Mouse (Mus musculus): ENCODE measurements at regions not wholly inside any gene's neighbourhood (a gene's known extent, or its start where the extent isn't known, plus 50 kb on each side); places are given as distances from the start of the nearest gene placed in this dataset.

DNA sequence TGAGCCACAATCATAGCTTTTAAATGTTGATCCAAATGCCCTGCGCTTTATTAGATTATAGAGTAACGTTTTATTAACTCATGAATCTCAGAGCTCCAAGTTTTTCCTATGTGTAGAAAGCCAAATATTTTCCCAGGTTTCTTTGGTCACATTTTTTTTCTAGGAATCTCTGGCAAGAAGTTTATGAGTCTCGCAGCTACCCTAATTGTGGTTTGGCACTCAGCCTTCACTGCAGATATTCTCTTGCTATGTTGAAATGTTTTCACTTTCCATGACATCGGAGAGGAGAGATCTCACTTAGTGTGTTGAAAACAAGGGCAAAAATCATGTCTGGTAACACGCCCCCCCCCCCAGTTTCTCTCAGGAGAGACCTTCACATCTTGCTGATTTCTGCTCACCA lies 212.4 kb downstream of the Tmem26 start:
- Histone ChIP-seq H3K4me2 (replicated peaks; ENCODE audit: low read depth) (no peak overlapping the region), H3K9me3 (ENCODE audit: control insufficient read depth) (no peaks in the 10 kb centered on the region), H3K36me3 (ENCODE audit: control insufficient read depth, insufficient read depth) (no peaks in the 10 kb centered on the region), H3K27me3 (replicated peaks; ENCODE audit: control insufficient read depth, insufficient read depth, low read length) (no peaks in the 10 kb centered on the region), H3K4me3 (ENCODE audit: low read depth, low read length) (no peak overlapping the region), H3K4me1 (replicated peaks; ENCODE audit: control insufficient read depth, insufficient read depth, low read length) (no peaks in the 10 kb centered on the region), H3K27ac (ENCODE audit: low read depth, low read length) (no peak overlapping the region), H3K9ac (ENCODE audit: low read depth, low read length) (no peak overlapping the region)
- WGBS = 59% methylated on average over 5 of the region's 5 CpGs
- no peak for TF ChIP-seq CTCF (IDR thresholded peaks at IDR 0.05; ENCODE audit: low read depth)
- ATAC-seq = no peak

DNA sequence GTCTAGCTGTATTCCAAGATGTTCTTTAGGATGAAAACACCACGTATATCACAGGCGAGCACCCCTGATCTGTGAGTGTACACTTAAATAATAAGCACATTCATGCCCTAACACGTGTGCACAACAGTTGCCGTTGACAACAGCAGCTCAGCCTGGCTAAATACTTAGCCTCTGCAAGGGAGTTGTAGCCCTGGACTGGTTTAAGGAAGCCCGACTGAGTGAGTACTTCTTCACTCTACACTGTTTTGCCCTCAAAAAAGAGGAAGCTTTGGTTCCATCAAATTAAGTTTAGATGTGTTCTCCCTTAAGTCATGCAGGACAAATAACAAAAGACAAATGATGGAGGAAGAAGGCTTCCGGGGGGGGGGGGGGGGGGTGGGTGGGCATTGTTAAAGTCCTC lies 208.0 kb upstream of the Rhobtb1 start:
- H3K36me3 ChIP-seq (ENCODE audit: control insufficient read depth, insufficient read depth) = no peaks in the 10 kb centered on the region
- no peaks in the 10 kb centered on the region for H3K27me3 ChIP-seq (replicated peaks; ENCODE audit: control insufficient read depth, insufficient read depth, low read length)
- H3K4me2 ChIP-seq (replicated peaks; ENCODE audit: low read depth) = no peak overlapping the region
- H3K27ac ChIP-seq (ENCODE audit: low read depth, low read length) = no peak overlapping the region
- no peak for ATAC-seq
- H3K9ac ChIP-seq (ENCODE audit: low read depth, low read length) = no peak overlapping the region
- TF ChIP-seq CTCF (IDR thresholded peaks at IDR 0.05; ENCODE audit: low read depth) = no peak
- no peaks in the 10 kb centered on the region for H3K9me3 ChIP-seq (ENCODE audit: control insufficient read depth)
- WGBS = 81% methylated on average over 6 of the region's 6 CpGs
- H3K4me3 ChIP-seq (ENCODE audit: low read depth, low read length) = no peak overlapping the region
- no peaks in the 10 kb centered on the region for H3K4me1 ChIP-seq (replicated peaks; ENCODE audit: control insufficient read depth, insufficient read depth, low read length)

DNA sequence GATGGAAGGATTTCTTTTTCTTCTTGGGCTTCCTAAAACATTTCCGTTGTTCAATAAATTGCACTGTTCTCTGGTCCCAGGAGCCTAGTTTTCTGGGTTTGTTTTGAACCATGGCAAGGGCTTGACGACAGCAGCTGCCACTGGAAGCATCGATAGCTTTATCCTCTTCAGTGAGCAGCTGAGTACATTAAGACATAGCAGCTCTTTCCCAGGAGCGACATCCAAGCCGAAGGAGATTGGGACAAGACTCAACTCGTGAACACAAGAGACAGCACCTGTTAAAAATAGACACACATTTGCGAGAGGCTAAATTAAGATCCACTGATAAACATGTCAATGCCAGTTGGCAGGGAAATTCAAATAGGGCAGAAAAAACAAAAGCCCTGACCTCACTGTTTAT lies 194.7 kb upstream of the Rhobtb1 start:
- WGBS = 70% methylated on average over 7 of the region's 7 CpGs
- Histone ChIP-seq H3K4me3 (ENCODE audit: low read depth, low read length) (no peak overlapping the region), H3K9ac (ENCODE audit: low read depth, low read length) (no peak overlapping the region), H3K36me3 (ENCODE audit: control insufficient read depth, insufficient read depth) (no peaks in the 10 kb centered on the region), H3K9me3 (ENCODE audit: control insufficient read depth) (no peaks in the 10 kb centered on the region), H3K4me1 (replicated peaks; ENCODE audit: control insufficient read depth, insufficient read depth, low read length) (no peaks in the 10 kb centered on the region), H3K27ac (ENCODE audit: low read depth, low read length) (no peak overlapping the region), H3K27me3 (replicated peaks; ENCODE audit: control insufficient read depth, insufficient read depth, low read length) (no peaks in the 10 kb centered on the region), H3K4me2 (replicated peaks; ENCODE audit: low read depth) (no peak overlapping the region)
- no peak for ATAC-seq
- no peak for TF ChIP-seq CTCF (IDR thresholded peaks at IDR 0.05; ENCODE audit: low read depth)

DNA sequence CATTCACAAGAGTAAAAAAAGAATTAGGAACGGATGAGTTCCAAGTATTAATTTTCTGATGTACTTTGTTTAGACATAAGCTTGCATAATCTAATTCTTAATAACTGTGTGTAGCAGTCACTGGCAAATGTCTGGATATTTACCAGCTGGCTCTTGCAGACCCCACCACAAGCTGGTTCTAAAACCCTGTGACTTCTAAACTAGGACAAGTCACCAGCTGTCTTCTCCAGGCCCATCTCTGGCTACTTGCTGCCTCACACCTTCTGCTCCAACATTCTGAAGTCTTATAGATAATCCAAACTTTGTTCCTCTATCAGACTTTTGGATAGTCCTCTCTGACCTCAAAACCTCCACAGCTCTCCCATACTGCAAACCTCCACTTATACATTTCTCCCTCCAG lies 189.9 kb upstream of the Rhobtb1 start:
- TF ChIP-seq CTCF (IDR thresholded peaks at IDR 0.05; ENCODE audit: low read depth) = no peak

DNA sequence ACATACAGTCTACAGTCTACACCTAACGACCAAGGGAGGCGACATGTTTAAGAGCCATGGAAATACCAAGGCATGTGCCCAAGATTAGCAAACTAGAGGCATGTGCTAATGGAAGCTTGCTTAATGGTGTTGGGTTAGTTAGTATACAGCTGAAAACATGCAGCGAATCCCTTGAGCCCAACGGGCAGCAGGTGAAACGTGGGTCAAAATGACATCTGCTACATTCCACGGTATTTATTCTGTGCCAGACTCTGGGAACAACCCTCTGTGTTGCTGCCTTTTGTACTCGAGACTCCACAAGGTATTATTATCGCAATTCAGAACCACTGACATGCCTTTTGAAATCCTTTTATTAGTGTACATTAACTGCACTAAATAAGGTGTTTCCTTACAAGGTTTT lies 188.1 kb upstream of the Rhobtb1 start:
- 83% methylated on average over 8 of the region's 8 CpGs for WGBS
- H3K27ac ChIP-seq (ENCODE audit: low read depth, low read length) = no peak overlapping the region
- no peak overlapping the region for H3K4me2 ChIP-seq (replicated peaks; ENCODE audit: low read depth)
- no peaks in the 10 kb centered on the region for H3K9me3 ChIP-seq (ENCODE audit: control insufficient read depth)
- no peak overlapping the region for H3K4me3 ChIP-seq (ENCODE audit: low read depth, low read length)
- no peaks in the 10 kb centered on the region for H3K36me3 ChIP-seq (ENCODE audit: control insufficient read depth, insufficient read depth)
- ATAC-seq = no peak
- no peak for TF ChIP-seq CTCF (IDR thresholded peaks at IDR 0.05; ENCODE audit: low read depth)
- H3K9ac ChIP-seq (ENCODE audit: low read depth, low read length) = no peak overlapping the region
- H3K27me3 ChIP-seq (replicated peaks; ENCODE audit: control insufficient read depth, insufficient read depth, low read length) = no peaks in the 10 kb centered on the region
- no peaks in the 10 kb centered on the region for H3K4me1 ChIP-seq (replicated peaks; ENCODE audit: control insufficient read depth, insufficient read depth, low read length)

More for the DNA sequence above, 189.9 kb upstream of the Rhobtb1 start:
- H3K4me1 ChIP-seq (replicated peaks; ENCODE audit: control insufficient read depth, insufficient read depth, low read length) = no peaks in the 10 kb centered on the region
- ATAC-seq = no peak
- WGBS = 66% methylated on average over 1 of the region's 1 CpGs
- no peaks in the 10 kb centered on the region for H3K36me3 ChIP-seq (ENCODE audit: control insufficient read depth, insufficient read depth)
- no peak overlapping the region for H3K4me2 ChIP-seq (replicated peaks; ENCODE audit: low read depth)
- H3K9ac ChIP-seq (ENCODE audit: low read depth, low read length) = no peak overlapping the region
- no peaks in the 10 kb centered on the region for H3K9me3 ChIP-seq (ENCODE audit: control insufficient read depth)
- no peaks in the 10 kb centered on the region for H3K27me3 ChIP-seq (replicated peaks; ENCODE audit: control insufficient read depth, insufficient read depth, low read length)
- H3K27ac ChIP-seq (ENCODE audit: low read depth, low read length) = no peak overlapping the region
- no peak overlapping the region for H3K4me3 ChIP-seq (ENCODE audit: low read depth, low read length)

DNA sequence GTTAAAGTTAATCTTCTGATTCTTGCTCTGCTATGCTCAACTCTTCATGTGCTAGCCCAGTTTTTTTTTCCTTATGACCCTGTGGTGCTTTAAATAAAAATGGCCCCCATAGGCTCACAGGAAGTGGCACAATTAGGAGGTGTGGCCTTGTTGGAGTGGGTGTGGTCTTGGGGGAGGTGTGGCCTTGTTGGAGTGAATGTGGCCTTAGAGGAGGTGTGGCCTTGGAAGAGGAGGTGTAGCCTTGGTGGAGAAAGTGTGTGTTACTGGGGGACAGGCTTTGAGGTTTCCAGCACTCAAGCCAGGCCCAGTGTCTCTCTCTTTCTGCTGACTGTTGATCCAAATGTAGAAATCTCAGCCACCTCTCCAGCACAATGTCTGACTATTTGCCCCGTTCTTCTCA lies 186.0 kb upstream of the Rhobtb1 start:
- TF ChIP-seq CTCF (IDR thresholded peaks at IDR 0.05; ENCODE audit: low read depth) = no peak
- Histone ChIP-seq H3K27ac (ENCODE audit: low read depth, low read length) (no peak overlapping the region), H3K9ac (ENCODE audit: low read depth, low read length) (no peak overlapping the region), H3K4me1 (replicated peaks; ENCODE audit: control insufficient read depth, insufficient read depth, low read length) (no peaks in the 10 kb centered on the region), H3K9me3 (ENCODE audit: control insufficient read depth) (no peaks in the 10 kb centered on the region), H3K4me2 (replicated peaks; ENCODE audit: low read depth) (no peak overlapping the region), H3K27me3 (replicated peaks; ENCODE audit: control insufficient read depth, insufficient read depth, low read length) (no peaks in the 10 kb centered on the region), H3K36me3 (ENCODE audit: control insufficient read depth, insufficient read depth) (no peaks in the 10 kb centered on the region), H3K4me3 (ENCODE audit: low read depth, low read length) (no peak overlapping the region)
- ATAC-seq = no peak
- 88% methylated on average over 1 of the region's 1 CpGs for WGBS

All from intestine, postnatal 0 days (tissue).